Mouse (Mus musculus) hindbrain, embryonic 16.5 days (tissue): ENCODE measurements around the gene Olfr309. TPM values are rescaled to one million over a fixed set of nuclear protein-coding genes. Genes with fewer than 3 reads are reported as not detected.
"Not testable (repeated sequence)": the region's sequence is repeated elsewhere in the genome, so short reads cannot be mapped to it uniquely, and the experiment has no call there.

ENCODE experiments used
- ATAC-seq: fragments of 200-750 bp; cut with Nextera tagmentation; 2 replicates; pipeline ENCODE4 v1.8.0; 2017; ENCODE audit warnings: moderate TSS enrichment, moderate library complexity
- H3K27ac ChIP-seq: fragments of 300-500 bp; sonication (generic); 2 replicates; pipeline ENCODE4 v1.5.1; 2014; ENCODE audit warnings: low read depth, mild to moderate bottlenecking, control low read depth, low read length, moderate library complexity
- H3K27me3 ChIP-seq: fragments of 300-500 bp; sonication (generic); replicated peaks from 2 replicates; pipeline ENCODE4 v1.6.1; 2014; ENCODE audit warnings: low read length; ENCODE audit not compliant: control insufficient read depth, insufficient read depth
- H3K36me3 ChIP-seq: fragments of 300-500 bp; sonication (generic); 2 replicates; pipeline ENCODE4 v1.6.1; 2014; ENCODE audit warnings: mild to moderate bottlenecking, low read length, moderate library complexity, mixed read lengths; ENCODE audit not compliant: control insufficient read depth, insufficient read depth
- H3K4me1 ChIP-seq: fragments of 300-500 bp; sonication (generic); 2 replicates; pipeline ENCODE4 v1.6.1; 2014; ENCODE audit warnings: low read depth, low read length; ENCODE audit not compliant: control insufficient read depth, insufficient read depth
- H3K4me2 ChIP-seq: fragments of 300-500 bp; sonication (generic); 2 replicates; pipeline ENCODE4 v1.6.1; 2014; ENCODE audit warnings: mild to moderate bottlenecking, low read length, control low read depth, moderate library complexity
- H3K4me3 ChIP-seq: fragments of 300-500 bp; sonication (generic); 2 replicates; pipeline ENCODE4 v1.5.1; 2014; ENCODE audit warnings: mild to moderate bottlenecking, low read length, control low read depth, moderate library complexity
- H3K9ac ChIP-seq: fragments of 300-500 bp; sonication (generic); 2 replicates; pipeline ENCODE4 v1.6.1; 2014; ENCODE audit warnings: low read depth, mild to moderate bottlenecking, control low read depth, low read length, moderate library complexity
- H3K9me3 ChIP-seq: fragments of 300-500 bp; sonication (generic); 2 replicates; pipeline ENCODE4 v1.6.1; 2014; ENCODE audit warnings: mild to moderate bottlenecking, low read length, moderate library complexity; ENCODE audit not compliant: control insufficient read depth
- WGBS: fragments of 180-500 bp; shearing (Covaris S2); extraction: QIAGEN DNeasy Blood & Tissue Kit; methylation state at CpG from one replicate; pipeline ENCODE4 v1.1.7; 2014; 5-methylcytosine and 5-hydroxymethylcytosine counted together
- polyA plus RNA-seq: library from polyadenylated mRNA; unstranded; fragments of >200 nt; fragmentation: Nextera tagmentation; extraction: Ambion mirVana; gene quantifications from 2 replicates; pipeline ENCODE4 v1.2.1, GENCODE M21; 2015

Olfr309 gene
- not detected in 2 replicates for polyA plus RNA-seq

DNA sequence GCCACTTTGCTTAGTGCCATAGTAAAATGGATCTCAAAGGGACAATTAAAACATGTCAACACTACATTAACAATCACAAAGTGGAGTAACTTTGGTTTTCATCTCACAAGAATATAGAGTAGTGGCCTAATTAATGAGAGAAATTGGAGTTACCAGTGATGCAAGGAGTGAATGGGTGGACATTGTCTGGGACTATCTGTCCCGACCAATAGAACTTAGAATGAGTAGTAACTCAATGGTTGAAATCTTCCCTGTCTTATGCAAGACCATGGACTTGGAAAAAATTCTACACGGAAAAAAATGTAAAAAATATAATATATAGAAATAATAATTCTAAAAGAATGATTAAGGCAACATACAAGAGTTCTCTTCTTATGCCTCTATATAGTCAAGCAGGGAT, at the start of gene Olfr309:
TSS of gene Olfr309 (minus strand) at position 101 of the 400 bp plus-strand sequence.
- ATAC-seq: no peak
- Histone ChIP-seq H3K4me2 (no peak within 1 kb of the TSS), H3K27ac (no peak within 1 kb of the TSS), H3K36me3 (no peaks in the 10 kb centered on the region), H3K4me1 (no peaks in the 10 kb centered on the region), H3K4me3 (no peak within 1 kb of the TSS), H3K27me3 (no peaks in the 10 kb centered on the region), H3K9ac (no peak within 1 kb of the TSS), H3K9me3 (no peaks in the 10 kb centered on the region)
- WGBS: 81% methylated on average over 2 of the region's 2 CpGs

GRCm38 (mm10) chr7:86346296-86346695, 32.8 kb upstream of the Olfr309 start:
- ATAC-seq, H3K27me3 ChIP-seq, H3K4me1 ChIP-seq, H3K4me3 ChIP-seq, H3K4me2 ChIP-seq, H3K9me3 ChIP-seq, H3K9ac ChIP-seq, H3K36me3 ChIP-seq, H3K27ac ChIP-seq: not testable (repeated sequence)
- WGBS: 93% methylated on average over 9 of the region's 9 CpGs

DNA sequence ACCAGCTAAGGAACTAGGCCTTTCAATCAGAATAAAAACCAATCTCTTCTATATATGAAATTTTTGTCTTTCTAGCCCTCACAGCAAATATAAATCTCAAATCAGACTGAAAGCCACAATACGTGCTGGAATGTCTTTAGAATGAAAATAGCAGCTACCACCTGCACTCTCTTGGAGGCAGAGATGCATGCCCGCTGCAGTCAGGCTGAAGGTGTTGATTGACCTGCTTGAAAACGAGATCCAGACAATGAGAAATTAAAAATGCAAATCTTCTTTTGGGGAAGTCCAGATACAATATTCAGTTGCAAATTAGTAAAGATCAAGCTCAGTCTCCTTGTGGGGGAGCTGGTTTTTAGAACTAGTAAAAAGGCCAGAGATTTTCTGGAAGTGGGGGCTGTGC, 30.7 kb upstream of the Olfr309 start:
- Histone ChIP-seq H3K9me3 (no peaks in the 10 kb centered on the region), H3K27ac (no peak overlapping the region), H3K4me1 (no peaks in the 10 kb centered on the region), H3K9ac (no peak overlapping the region), H3K27me3 (no peaks in the 10 kb centered on the region), H3K36me3 (no peaks in the 10 kb centered on the region), H3K4me3 (no peak overlapping the region), H3K4me2 (no peak overlapping the region)
- ATAC-seq: no peak
- WGBS: 74% methylated on average over 3 of the region's 3 CpGs

DNA sequence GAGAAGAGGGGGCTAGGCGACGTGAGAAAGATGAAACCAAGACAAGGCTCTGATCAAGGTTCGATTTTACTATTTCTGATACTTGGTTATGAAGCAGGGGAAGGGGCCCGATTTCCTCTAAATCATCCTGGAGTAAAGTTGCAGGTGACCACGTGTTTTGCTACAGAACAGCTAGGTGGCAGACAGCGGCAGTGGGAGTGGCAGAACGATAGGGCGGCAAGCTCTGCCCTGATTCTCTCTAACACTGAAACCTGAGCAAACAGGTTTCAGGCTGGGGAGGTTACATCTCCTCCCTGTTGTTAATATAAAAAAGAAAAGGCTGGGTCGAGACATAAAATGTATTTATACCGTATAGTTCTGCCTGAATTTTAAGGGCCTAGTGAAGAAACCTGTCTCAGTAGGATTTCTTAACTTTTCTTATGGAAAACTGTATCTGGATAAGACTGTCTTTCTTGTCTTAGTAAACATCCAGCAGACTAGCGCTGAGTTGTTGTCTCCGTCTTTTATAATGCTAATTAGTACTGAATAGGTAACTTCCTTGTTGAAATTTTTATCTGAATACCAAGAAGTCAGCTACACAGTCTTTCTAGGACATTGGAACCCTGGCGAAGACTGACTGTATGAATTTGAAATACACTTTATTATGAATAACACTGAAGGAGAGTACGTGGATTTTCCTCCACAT, 29.5 kb upstream of the Olfr309 start:
- H3K4me2 ChIP-seq: no peak overlapping the region
- no peaks in the 10 kb centered on the region for H3K27me3 ChIP-seq
- no peak overlapping the region for H3K9ac ChIP-seq
- no peaks in the 10 kb centered on the region for H3K4me1 ChIP-seq
- no peak for ATAC-seq
- no peak overlapping the region for H3K4me3 ChIP-seq
- 79% methylated on average over 14 of the region's 14 CpGs for WGBS
- no peak overlapping the region for H3K27ac ChIP-seq
- no peaks in the 10 kb centered on the region for H3K9me3 ChIP-seq
- no peaks in the 10 kb centered on the region for H3K36me3 ChIP-seq

GRCm38 (mm10) chr7:86337486-86337885, 24.0 kb upstream of the Olfr309 start, which contains the start of gene Olfr307:
Gene Olfr307 (minus strand): TSS chr7:86337586.
- H3K4me1 ChIP-seq: no peaks in the 10 kb centered on the region
- no peaks in the 10 kb centered on the region for H3K27me3 ChIP-seq
- ATAC-seq: no peak
- H3K9me3 ChIP-seq: no peaks in the 10 kb centered on the region
- no peak within 1 kb of the TSS for H3K4me3 ChIP-seq
- 80% methylated on average over 1 of the region's 1 CpGs for WGBS
- no peak within 1 kb of the TSS for H3K9ac ChIP-seq
- no peaks in the 10 kb centered on the region for H3K36me3 ChIP-seq
- no peak within 1 kb of the TSS for H3K27ac ChIP-seq
- H3K4me2 ChIP-seq: no peak within 1 kb of the TSS

GRCm38 (mm10) chr7:86325530-86325929, 12.0 kb upstream of the Olfr309 start, which contains the start of gene Olfr308:
Gene Olfr308 (minus strand): TSS chr7:86325630.
- H3K36me3 ChIP-seq: no peaks in the 10 kb centered on the region
- H3K4me3 ChIP-seq: no peak within 1 kb of the TSS
- ATAC-seq: no peak
- no peaks in the 10 kb centered on the region for H3K9me3 ChIP-seq
- H3K27ac ChIP-seq: no peak within 1 kb of the TSS
- no peak within 1 kb of the TSS for H3K4me2 ChIP-seq
- no peaks in the 10 kb centered on the region for H3K27me3 ChIP-seq
- H3K9ac ChIP-seq: no peak within 1 kb of the TSS
- H3K4me1 ChIP-seq: no peaks in the 10 kb centered on the region

- H3K9me3 ChIP-seq: no peaks in the 10 kb centered on the region
- 92% methylated on average over 2 of the region's 2 CpGs for WGBS
These were observed 7.8 kb upstream of the Olfr309 start for GRCm38 (mm10) chr7:86321323-86321722.

GRCm38 (mm10) chr7:86277072-86277471, 36.4 kb downstream of the Olfr309 start, which contains the start of gene Olfr310:
Gene Olfr310 (minus strand): TSS chr7:86277172.
- no peaks in the 10 kb centered on the region for H3K4me1 ChIP-seq
- no peaks in the 10 kb centered on the region for H3K36me3 ChIP-seq
- no peak within 1 kb of the TSS for H3K4me2 ChIP-seq
- H3K9ac ChIP-seq: no peak within 1 kb of the TSS
- H3K27ac ChIP-seq: no peak within 1 kb of the TSS
- no peak within 1 kb of the TSS for H3K4me3 ChIP-seq
- ATAC-seq: no peak
- WGBS: 82% methylated on average over 1 of the region's 1 CpGs
- no peaks in the 10 kb centered on the region for H3K9me3 ChIP-seq
- no peaks in the 10 kb centered on the region for H3K27me3 ChIP-seq

More at GRCm38 (mm10) chr7:86321323-86321722, 7.8 kb upstream of the Olfr309 start:
- Histone ChIP-seq H3K27me3 (no peaks in the 10 kb centered on the region), H3K4me1 (no peaks in the 10 kb centered on the region), H3K27ac (no peak overlapping the region), H3K4me3 (no peak overlapping the region), H3K4me2 (no peak overlapping the region), H3K9ac (no peak overlapping the region), H3K36me3 (no peaks in the 10 kb centered on the region)
- ATAC-seq: peak; percentile 61; the same call in 1 of the 2 replicates
